Mouse (Mus musculus): ENCODE data around the gene Luc7l.

GRCm38 (mm10) chr17:26276711-26277110 lies 24.0 kb downstream of the Luc7l start:
- peak; percentile 67 for TF ChIP-seq CTCF (conservative IDR thresholded peaks at IDR 0.05; ENCODE audit: low read length)
- no peak for TF ChIP-seq NANOG (IDR thresholded peaks at IDR 0.05; ENCODE audit: borderline replicate concordance, low read length)
- TF ChIP-seq POU5F1 (IDR thresholded peaks at IDR 0.05; ENCODE audit: borderline replicate concordance, low read length): no peak
